Mouse (Mus musculus) liver, adult (tissue): ENCODE data around the gene Vmn1r131.
"Not testable (repeated sequence)": the region's sequence is repeated elsewhere in the genome, so short reads cannot be mapped to it uniquely, and the experiment has no call there.

Experiments
- GATA4 ChIP-seq: IDR thresholded peaks from 2 replicates; pipeline ENCODE4 v1.6.1; 2014; ENCODE audit warnings: mild to moderate bottlenecking, low read length; ENCODE audit not compliant: insufficient replicate concordance

Gene Vmn1r131

DNA sequence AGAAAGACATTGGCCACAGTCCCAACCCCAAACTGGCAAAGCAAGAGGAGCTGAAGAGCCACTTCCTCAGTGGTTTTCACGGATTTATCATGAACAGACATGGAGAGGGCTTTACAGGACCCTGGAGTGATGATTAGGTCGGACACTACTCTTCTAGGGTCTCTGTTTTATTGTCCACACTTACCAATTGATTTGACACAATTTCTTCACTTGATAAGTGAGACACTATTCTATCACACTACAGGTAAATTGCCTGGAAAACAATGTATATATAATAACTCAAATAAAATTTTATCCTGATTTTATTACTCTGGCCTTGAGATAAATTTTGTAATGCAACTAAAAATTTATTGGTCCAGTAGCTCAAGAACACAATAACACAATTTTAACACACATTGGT is at the start of gene Vmn1r131:
Gene Vmn1r131, minus strand, starts transcription at position 101 of the 400 bp plus-strand sequence.
- not testable (repeated sequence) for TF ChIP-seq GATA4

DNA sequence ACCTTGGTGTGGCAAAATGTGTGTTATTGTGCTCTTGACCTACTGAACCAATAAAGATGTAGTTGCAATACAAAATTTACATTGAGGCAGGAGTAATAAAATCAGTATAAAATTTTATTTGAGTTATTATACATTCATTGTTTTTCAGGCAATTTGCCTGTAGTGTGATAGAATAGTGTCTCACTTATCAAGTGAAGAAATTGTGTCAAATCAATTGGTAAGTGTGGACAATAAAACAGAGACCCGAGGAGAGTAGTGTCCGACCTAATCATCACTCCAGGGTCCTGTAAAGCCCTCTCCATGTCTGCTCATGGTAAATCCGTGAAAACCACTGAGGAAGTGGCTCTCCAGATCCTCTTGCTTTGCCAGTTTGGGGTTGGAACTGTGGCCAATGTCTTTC is 34.4 kb downstream of the Vmn1r131 start, which contains the start of gene Vmn1r130:
Gene Vmn1r130, plus strand, starts transcription at position 301 of the 400 bp plus-strand sequence.
- not testable (repeated sequence) for TF ChIP-seq GATA4
